Mouse (Mus musculus) left cerebral cortex, postnatal 10 days (tissue): Measurements from ENCODE around the gene Tmem238l. TPM values are rescaled to one million over a fixed set of nuclear protein-coding genes. Genes with fewer than 3 reads are reported as not detected.

Experiments
- DNase-seq, 2 experiments: peaks; one replicate each; pipeline ENCODE4 v3.0.0; 2021 to 2022; ENCODE audit warnings: low spot score in 2 of 2, mixed read lengths in 1 of 2; ENCODE audit errors: extremely low spot score in 1 of 2
- intact Hi-C: fragments of 180-260 bp; cut with DNase I; formaldehyde crosslinking; loops from one replicate; pipeline ENCODE4 v1.15.1; 2025
- total RNA-seq, 2 experiments: library from RNA; stranded (reverse); gene quantifications; 2 replicates each; pipeline ENCODE4 v1.2.3; 2021

The Tmem238l gene
- total RNA-seq = not detected

DNA sequence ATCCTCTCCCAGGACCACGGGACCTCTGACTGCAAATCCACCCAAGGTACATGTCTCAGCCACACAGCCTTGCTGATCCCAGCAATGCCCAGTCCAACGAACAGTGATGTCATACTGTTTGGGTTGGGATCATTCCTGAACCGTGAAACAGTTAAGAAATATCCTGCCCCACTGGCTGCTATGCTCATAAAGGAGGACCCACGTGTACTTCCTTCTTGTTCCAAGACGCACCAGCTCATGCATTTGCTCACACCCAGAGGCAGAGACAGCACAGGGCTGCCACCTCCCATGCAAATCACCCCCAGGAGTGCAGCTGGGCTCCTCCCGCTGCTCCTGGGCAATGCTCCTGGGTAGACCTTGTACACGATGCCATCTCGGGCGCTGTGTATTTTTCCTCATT is at the start of gene Tmem238l:
Tmem238l (plus strand) TSS at position 336 of the 400 bp plus-strand sequence.
- no peak for DNase-seq
- intact Hi-C loops = no loop called here

DNA sequence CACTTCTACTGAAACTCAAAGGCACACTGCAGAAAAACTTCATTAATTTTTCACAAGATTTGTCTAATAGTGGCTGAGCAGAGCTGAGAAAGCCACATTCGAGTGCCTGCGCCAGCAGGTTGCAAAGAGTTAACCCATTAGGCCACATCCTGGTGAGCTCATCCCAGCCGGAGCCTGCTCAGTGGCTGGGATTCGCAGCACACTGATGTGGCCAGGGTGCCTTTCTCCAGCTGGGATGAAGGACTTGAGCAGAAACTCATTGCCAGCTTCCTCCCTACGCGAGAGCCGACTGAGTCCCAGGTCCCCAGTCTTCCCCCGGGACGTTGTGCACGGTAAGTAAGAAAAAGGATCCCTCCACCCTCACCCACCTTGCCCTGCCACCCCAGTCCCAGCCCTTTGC is 44.6 kb upstream of the Tmem238l start, which contains the start of gene Pirt:
Pirt (plus strand) TSS at position 171 of the 400 bp plus-strand sequence.
- intact Hi-C loops = no loop called here
- no peak for DNase-seq

GRCm38 (mm10) chr11:66912531-66913458 is 43.6 kb upstream of the Tmem238l start:
- DNase-seq = peak in 1 of 2 experiments; percentile 36
- intact Hi-C loops = no loop called here

- intact Hi-C loops = no loop called here
These were observed 42.2 kb upstream of the Tmem238l start for GRCm38 (mm10) chr11:66914249-66914648.

GRCm38 (mm10) chr11:66920012-66920411 is 36.4 kb upstream of the Tmem238l start:
- intact Hi-C loops = no loop called here
- DNase-seq = no peak

More at GRCm38 (mm10) chr11:66914249-66914648, 42.2 kb upstream of the Tmem238l start:
- DNase-seq = peak in 1 of 2 experiments; percentile 41

DNA sequence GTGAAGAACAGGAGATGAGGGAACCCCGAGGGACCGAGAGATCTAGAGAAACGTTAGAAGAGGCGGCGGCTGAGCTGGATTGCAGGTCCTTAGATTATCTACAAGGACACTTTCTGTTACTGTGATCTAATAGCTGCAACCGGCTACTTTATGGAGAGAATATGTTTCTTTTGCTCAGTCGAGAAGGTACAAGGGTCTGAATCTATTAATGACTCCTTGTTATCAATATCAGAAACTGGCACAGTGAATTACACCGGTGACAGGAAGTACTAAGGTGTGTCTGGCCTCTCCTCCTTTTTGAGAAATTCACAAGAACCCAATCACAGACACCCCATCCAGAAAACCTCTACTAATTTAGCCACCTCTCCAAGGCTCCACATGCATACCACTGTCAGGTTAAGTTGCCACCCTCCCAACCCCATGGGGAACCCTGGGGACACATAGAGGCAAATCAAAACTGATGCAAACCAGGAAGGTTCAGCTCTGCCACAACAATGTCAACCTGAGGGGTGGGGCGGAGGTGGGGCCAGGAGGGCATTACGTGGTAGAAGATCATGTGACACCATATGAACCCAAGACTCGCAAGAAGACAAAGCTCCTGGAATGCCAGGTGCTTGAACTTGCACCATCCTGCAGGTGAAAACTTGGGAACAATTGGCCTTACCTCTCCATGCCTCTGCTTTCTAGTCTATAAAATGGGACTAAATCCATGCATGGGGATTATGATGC is 32.2 kb upstream of the Tmem238l start:
- intact Hi-C loops = no loop called here
- DNase-seq = no peak

- intact Hi-C loops = no loop called here
- no peak for DNase-seq
These were observed 28.1 kb upstream of the Tmem238l start for GRCm38 (mm10) chr11:66928311-66928710.

- intact Hi-C loops = no loop called here
- no peak for DNase-seq
These were observed 23.4 kb upstream of the Tmem238l start for GRCm38 (mm10) chr11:66932827-66933599.

DNA sequence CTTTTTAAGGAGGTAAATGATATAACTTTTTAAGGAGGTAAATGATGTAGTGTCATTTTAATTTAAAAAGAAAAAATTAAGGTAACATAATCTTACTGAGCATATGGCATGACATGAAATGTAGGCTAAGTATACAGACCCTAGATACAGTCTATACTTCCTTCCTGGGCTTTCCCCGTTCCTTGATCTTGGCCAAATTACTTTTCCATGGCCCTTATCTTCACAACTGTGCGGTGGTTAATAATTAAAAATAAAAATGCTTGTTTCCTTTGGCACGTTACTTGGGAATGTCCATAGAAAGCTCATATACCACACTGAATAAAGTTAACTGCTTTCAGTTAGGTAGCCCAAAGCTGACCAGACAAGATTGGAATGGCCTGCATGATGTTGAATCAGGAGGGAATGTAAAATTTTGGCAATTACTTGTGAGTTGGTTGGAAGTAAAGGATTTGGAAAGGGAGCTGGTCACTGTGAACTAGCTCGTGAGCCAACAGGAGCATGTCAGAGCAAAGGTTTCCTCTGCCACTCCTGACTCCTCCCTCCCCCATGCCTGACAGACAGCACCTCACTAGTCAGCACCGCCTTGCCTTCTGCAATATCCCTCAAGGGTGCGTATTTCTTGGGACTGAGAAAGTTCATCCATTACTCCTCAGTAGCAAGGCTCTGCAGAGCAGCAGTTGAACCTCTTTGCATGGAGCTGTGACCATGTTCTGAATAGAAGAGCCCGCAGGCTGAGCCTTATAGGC is 21.8 kb upstream of the Tmem238l start:
- intact Hi-C loops = no loop called here
- no peak for DNase-seq

DNA sequence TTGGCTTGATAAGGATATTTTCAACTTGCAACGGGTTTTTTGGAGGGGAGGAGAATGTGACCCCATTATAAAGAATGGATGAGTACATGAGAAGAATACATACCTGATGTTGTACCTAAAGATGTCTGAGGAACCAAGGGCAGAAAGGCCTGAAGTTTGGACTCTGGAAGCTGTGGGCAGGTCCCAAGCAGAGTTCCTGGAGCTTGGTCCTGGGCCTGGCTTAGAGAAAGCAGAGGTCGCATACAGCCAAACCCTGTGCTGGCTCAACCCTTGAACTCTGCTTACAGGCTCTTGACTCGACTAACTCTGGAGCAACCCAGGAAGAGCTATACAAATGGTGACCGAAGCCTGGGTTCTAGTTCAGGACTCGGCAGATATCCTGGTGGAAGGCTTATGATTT is 14.4 kb upstream of the Tmem238l start:
- intact Hi-C loops = no loop called here
- no peak for DNase-seq

DNA sequence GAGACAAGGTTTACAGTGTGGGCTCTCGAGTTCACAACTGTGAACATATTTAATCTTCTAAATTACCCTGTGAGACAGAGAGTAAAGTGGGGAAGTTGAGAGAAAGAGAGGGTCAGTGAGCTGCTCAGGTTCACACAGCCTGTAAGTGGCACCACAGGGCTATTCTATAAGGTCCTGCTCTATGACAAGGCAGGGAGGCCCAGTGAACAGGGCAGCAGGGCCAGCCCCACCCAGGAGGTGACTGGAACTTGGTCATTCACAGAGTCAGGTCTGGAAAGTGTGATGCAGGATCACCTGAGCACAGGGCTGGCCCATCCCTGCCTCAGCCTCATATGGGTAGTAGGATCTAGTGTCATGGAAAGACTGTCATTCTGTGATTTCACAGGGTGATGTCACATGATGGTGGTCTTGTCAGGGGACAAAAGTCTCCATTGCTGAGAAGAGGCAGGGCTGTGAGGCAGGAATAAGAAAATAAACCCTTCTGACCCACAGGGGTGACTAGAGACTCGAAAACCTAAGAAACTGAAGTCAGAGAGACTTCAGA is 11.1 kb upstream of the Tmem238l start:
- intact Hi-C loops = no loop called here
- DNase-seq = no peak

- no peak for DNase-seq
- intact Hi-C loops = no loop called here
These were observed 9.9 kb upstream of the Tmem238l start for GRCm38 (mm10) chr11:66946521-66946920.

DNA sequence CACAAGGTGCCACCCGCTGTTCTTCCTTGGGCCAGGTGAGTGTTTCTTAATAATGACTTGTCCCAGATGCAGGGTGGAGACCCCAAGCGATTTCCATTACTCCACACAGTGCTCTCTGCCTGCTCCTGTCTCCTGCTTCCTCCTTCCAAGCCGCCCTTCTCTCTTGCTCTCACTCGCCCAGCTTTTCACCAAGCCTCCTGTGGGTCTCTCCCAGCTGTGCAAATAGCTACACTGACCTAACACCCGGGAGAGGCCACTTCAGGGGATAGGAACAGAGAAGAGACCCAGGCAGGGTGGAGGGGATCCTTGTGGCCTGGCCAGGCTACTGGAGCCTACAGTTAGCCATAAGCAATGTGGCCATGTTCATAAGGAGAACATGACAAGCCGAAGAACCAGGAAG is 9.5 kb upstream of the Tmem238l start:
- no peak for DNase-seq
- intact Hi-C loops = no loop called here

- intact Hi-C loops = no loop called here
- DNase-seq = no peak
These were observed 4.4 kb downstream of the Tmem238l start for GRCm38 (mm10) chr11:66960797-66961196.

GRCm38 (mm10) chr11:66961447-66962176 is 5.2 kb downstream of the Tmem238l start:
- DNase-seq = no peak
- intact Hi-C loops = no loop called here

- no peak for DNase-seq
- intact Hi-C loops = no loop called here
These were observed 7.0 kb downstream of the Tmem238l start for GRCm38 (mm10) chr11:66963462-66963861.

DNA sequence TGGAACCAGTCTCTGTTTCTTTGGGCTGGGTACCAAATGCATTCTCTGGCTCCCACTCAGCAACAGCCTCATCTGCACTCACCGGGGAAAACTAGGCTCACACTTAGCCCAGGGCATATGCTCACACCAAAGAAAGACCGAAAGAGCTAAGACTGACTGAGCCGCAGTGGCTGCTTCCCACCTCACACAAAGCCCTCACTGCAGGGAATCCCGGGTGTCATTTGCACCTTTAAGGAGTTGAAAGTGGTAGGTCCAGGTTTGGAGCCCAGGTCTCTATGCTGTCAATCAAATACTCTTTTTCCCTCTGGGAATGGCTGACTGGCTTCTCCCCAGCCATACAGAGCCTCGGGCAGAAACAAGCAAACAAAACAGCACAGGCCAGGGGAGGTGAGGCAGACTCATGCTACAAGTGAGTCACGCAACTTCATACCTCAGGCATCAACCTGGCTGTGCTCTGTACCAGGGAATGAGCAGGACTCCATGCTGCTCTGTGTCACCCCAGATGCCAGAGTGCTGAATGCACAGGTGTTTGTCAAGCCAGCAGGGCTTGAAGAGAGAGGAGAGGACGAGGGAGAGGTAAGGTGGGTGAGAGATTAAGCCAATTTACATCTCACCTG is 10.2 kb downstream of the Tmem238l start:
- DNase-seq = no peak
- intact Hi-C loops = no loop called here
